Comparison of ENCODE assay signal across 9 mouse cellular contexts in genomic region chr15:101260874-101261622, GRCm38 (mm10). TPM values are rescaled to one million over a fixed set of nuclear protein-coding genes. Genes with fewer than 3 reads are reported as not detected.
DNase-seq lines count a peak whose midpoint lies in the region; ATAC-seq lines count a peak whose summit lies in the region.
"Had no signal": no experiment of that assay in that cellular context is flagged by ENCODE, and none has a peak within 500 bp of the region (broad histone marks: within the 10 kb centered on the region; RNA-seq: fewer than 3 reads in every experiment).

No protein-coding gene starts in this region.

- no peaks in the 10 kb centered on the region for H3K27me3 ChIP-seq in kidney, embryonic 16.5 days (ENCODE audit: insufficient read depth, low read length)
- no peaks in the 10 kb centered on the region for H3K27me3 ChIP-seq in heart, embryonic 14.5 days (ENCODE audit: control insufficient read depth, insufficient read depth, low read length)
- H3K27me3 ChIP-seq in liver, embryonic 12.5 days (replicated peaks): peaks cover 35% of the 10 kb centered on the region

- DNase-seq in kidney, adult 18-20 months: no peak
- DNase-seq in retina, embryonic 14.5 days (ENCODE audit: low spot score): no peak
- DNase-seq in spleen, adult 18-20 months: no peak
- no peak for DNase-seq in embryo, embryonic 10 days (ENCODE audit: low spot score)

- WGBS in kidney, embryonic 16.5 days: 64% methylated on average over 13 of the region's 13 CpGs
- WGBS in heart, embryonic 14.5 days: 9% methylated on average over 13 of the region's 13 CpGs
- 25% methylated on average over 13 of the region's 13 CpGs for WGBS in liver, embryonic 12.5 days (ENCODE audit: insufficient replicate concordance)

- H3K9ac ChIP-seq in kidney, embryonic 16.5 days (replicated peaks; ENCODE audit: low read length): peak overlapping the region; percentile 42; the same call in 1 of the 2 replicates
- peak overlapping the region; percentile 66 for H3K9ac ChIP-seq in heart, embryonic 14.5 days (ENCODE audit: low read length)
- H3K9ac ChIP-seq in liver, embryonic 12.5 days: 0 out of 2 replicates have a peak overlapping the region, but pooled peaks have one; percentile 28
- H3K9ac ChIP-seq: midbrain, embryonic 12.5 days had no signal

- H3K9me3 ChIP-seq in kidney, embryonic 16.5 days (ENCODE audit: low read length): no peaks in the 10 kb centered on the region
- no peaks in the 10 kb centered on the region for H3K9me3 ChIP-seq in heart, embryonic 14.5 days (ENCODE audit: control insufficient read depth, low read length)
- no peaks in the 10 kb centered on the region for H3K9me3 ChIP-seq in liver, embryonic 12.5 days (replicated peaks)
- H3K9me3 ChIP-seq: midbrain, embryonic 12.5 days had no signal

- peak overlapping the region; percentile 83 for H3K27ac ChIP-seq in kidney, embryonic 16.5 days (ENCODE audit: low read length)
- peak overlapping the region; percentile 68 for H3K27ac ChIP-seq in brown adipose tissue, adult 24 weeks (replicated peaks; ENCODE audit: low read depth, low read length)
- H3K27ac ChIP-seq in heart, embryonic 14.5 days (replicated peaks in 1 of 2; ENCODE audit: control insufficient read depth in 1 of 2, insufficient read depth in 1 of 2, low read depth in 2 of 2, low read length in 2 of 2): peak overlapping the region; percentile 86 to 87
- peak overlapping the region; percentile 39 for H3K27ac ChIP-seq in liver, embryonic 12.5 days
- H3K27ac ChIP-seq: midbrain, embryonic 12.5 days had no signal

- no peaks in the 10 kb centered on the region for H3K36me3 ChIP-seq in kidney, embryonic 16.5 days (ENCODE audit: insufficient read depth, low read length)
- H3K36me3 ChIP-seq in heart, embryonic 14.5 days (ENCODE audit: control insufficient read depth, insufficient read depth, low read length): peaks cover 13% of the 10 kb centered on the region; the same call in 1 of the 2 replicates
- no peaks in the 10 kb centered on the region for H3K36me3 ChIP-seq in liver, embryonic 12.5 days
- H3K36me3 ChIP-seq: midbrain, embryonic 12.5 days had no signal

- no peak overlapping the region for H3K4me3 ChIP-seq in kidney, embryonic 16.5 days (ENCODE audit: low read length)
- peak overlapping the region; percentile 26 for H3K4me3 ChIP-seq in brown adipose tissue, adult 24 weeks (ENCODE audit: insufficient read depth, low read depth, low read length)
- H3K4me3 ChIP-seq in heart, embryonic 14.5 days (ENCODE audit: control insufficient read depth in 1 of 2, insufficient read depth in 1 of 2, low read depth in 1 of 2, low read length in 2 of 2): no peak overlapping the region
- H3K4me3 ChIP-seq in liver, embryonic 12.5 days: no peak overlapping the region
- H3K4me3 ChIP-seq: midbrain, embryonic 12.5 days had no signal

- H3K4me1 ChIP-seq in kidney, embryonic 16.5 days (ENCODE audit: insufficient read depth, low read length): peaks cover 23% of the 10 kb centered on the region
- H3K4me1 ChIP-seq in brown adipose tissue, adult 24 weeks (ENCODE audit: control insufficient read depth, insufficient read depth, insufficient read length, low read length): peaks cover 17% of the 10 kb centered on the region
- peaks cover 43 to 51% of the 10 kb centered on the region in 2 experiments for H3K4me1 ChIP-seq in heart, embryonic 14.5 days (ENCODE audit: control insufficient read depth in 2 of 2, insufficient read depth in 2 of 2, low read length in 2 of 2)
- peaks cover 35% of the 10 kb centered on the region for H3K4me1 ChIP-seq in liver, embryonic 12.5 days

- no peak overlapping the region for H3K4me2 ChIP-seq in kidney, embryonic 16.5 days (replicated peaks; ENCODE audit: low read depth, low read length)
- H3K4me2 ChIP-seq in heart, embryonic 14.5 days (ENCODE audit: low read length): peak overlapping the region; percentile 41
- peak overlapping the region; percentile 45 for H3K4me2 ChIP-seq in liver, embryonic 12.5 days
- H3K4me2 ChIP-seq: midbrain, embryonic 12.5 days had no signal

- no peak for ATAC-seq in kidney, embryonic 16.5 days (ENCODE audit: low FRiP score, low TSS enrichment)
- no peak for ATAC-seq in heart, embryonic 14.5 days (ENCODE audit: insufficient number of reproducible peaks, insufficient read depth, low FRiP score, low read depth)
- ATAC-seq in liver, embryonic 12.5 days: no peak

RNA-seq across cellular contexts. Expression of gene Nr4a1, which starts 7.0 kb away (rescaled TPM):
- 10.8 and 11.9 TPM in 2 replicates for polyA plus RNA-seq in kidney, embryonic 16.5 days (2015; fragmentation: Nextera tagmentation; extraction: Ambion mirVana)
- polyA plus RNA-seq in brown adipose tissue, adult 24 weeks (2012; ENCODE audit: insufficient read depth, insufficient read length, missing spikeins): 20.8 and 136 TPM in 2 replicates
- 6.0 and 6.6 TPM in 2 replicates for polyA plus RNA-seq in heart, embryonic 14.5 days (2014; fragmentation: Nextera tagmentation; extraction: Ambion mirVana)
- 0.83 and 1.0 TPM in 2 replicates for polyA plus RNA-seq in liver, embryonic 12.5 days (2016; fragmentation: Nextera tagmentation; extraction: Ambion mirVana)

RNA-seq across cellular contexts. Expression of gene Atg101, which starts 23.0 kb away (rescaled TPM):
- polyA plus RNA-seq in kidney, embryonic 16.5 days (2015; fragmentation: Nextera tagmentation; extraction: Ambion mirVana): 78.2 and 87.0 TPM in 2 replicates
- 34.8 and 38.0 TPM in 2 replicates for polyA plus RNA-seq in brown adipose tissue, adult 24 weeks (2012; ENCODE audit: insufficient read depth, insufficient read length, missing spikeins)
- 49.5 and 50.4 TPM in 2 replicates for polyA plus RNA-seq in heart, embryonic 14.5 days (2014; fragmentation: Nextera tagmentation; extraction: Ambion mirVana)
- polyA plus RNA-seq in liver, embryonic 12.5 days (2016; fragmentation: Nextera tagmentation; extraction: Ambion mirVana): 31.5 and 31.7 TPM in 2 replicates

RNA-seq across cellular contexts. Expression of gene 6030408B16Rik, which starts 32.0 kb away (rescaled TPM):
- 23.2 and 23.9 TPM in 2 replicates for polyA plus RNA-seq in kidney, embryonic 16.5 days (2015; fragmentation: Nextera tagmentation; extraction: Ambion mirVana)
- polyA plus RNA-seq in brown adipose tissue, adult 24 weeks (2012; ENCODE audit: insufficient read depth, insufficient read length, missing spikeins): 0.91 TPM in 1 of 2 replicates, not detected in the other
- polyA plus RNA-seq in heart, embryonic 14.5 days (2014; fragmentation: Nextera tagmentation; extraction: Ambion mirVana): 0.85 and 1.8 TPM in 2 replicates
- polyA plus RNA-seq in liver, embryonic 12.5 days (2016; fragmentation: Nextera tagmentation; extraction: Ambion mirVana): 0.17 and 0.19 TPM in 2 replicates

RNA-seq across cellular contexts. Expression of gene Grasp, which starts 37.1 kb away (rescaled TPM):
- 3.2 and 3.4 TPM in 2 replicates for polyA plus RNA-seq in kidney, embryonic 16.5 days (2015; fragmentation: Nextera tagmentation; extraction: Ambion mirVana)
- polyA plus RNA-seq in brown adipose tissue, adult 24 weeks (2012; ENCODE audit: insufficient read depth, insufficient read length, missing spikeins): 1.7 and 3.7 TPM in 2 replicates
- polyA plus RNA-seq in heart, embryonic 14.5 days (2014; fragmentation: Nextera tagmentation; extraction: Ambion mirVana): 3.8 and 5.5 TPM in 2 replicates
- 0.81 and 1.3 TPM in 2 replicates for polyA plus RNA-seq in liver, embryonic 12.5 days (2016; fragmentation: Nextera tagmentation; extraction: Ambion mirVana)
